Mouse (Mus musculus) olfactory bulb, adult 2 months (tissue): ENCODE measurements around the gene Dhx9.

ENCODE experiments used
- CTCF ChIP-seq: fragments of 200-500 bp; IDR thresholded peaks from 2 replicates; pipeline ENCODE4 v1.5.1; 2012; ENCODE audit warnings: low read depth, mild to moderate bottlenecking, low read length, moderate library complexity; ENCODE audit not compliant: insufficient read depth
- POLR2A ChIP-seq: fragments of 200-500 bp; IDR thresholded peaks from 2 replicates; pipeline ENCODE4 v1.6.1; 2012; ENCODE audit warnings: mild to moderate bottlenecking, low read depth, low read length, moderate library complexity; ENCODE audit not compliant: insufficient read depth

GRCm38 (mm10) chr1:153489540-153489939 is 2.1 kb upstream of the Dhx9 start:
- TF ChIP-seq CTCF, result no peak
- TF ChIP-seq POLR2A, result no peak
